Mouse (Mus musculus) liver, embryonic 13.5 days (tissue): ENCODE data around the gene Ptprr. TPM values are rescaled to one million over a fixed set of nuclear protein-coding genes. Genes with fewer than 3 reads are reported as not detected.

Experiments used
- ATAC-seq: fragments of 200-750 bp; cut with Nextera tagmentation; 2 replicates; pipeline ENCODE4 v1.8.0; 2017; ENCODE audit warnings: low read depth, mild to moderate bottlenecking, moderate number of reproducible peaks, moderate library complexity
- DNase-seq: peaks from one replicate; pipeline ENCODE4 v3.0.0; 2022
- H3K27ac ChIP-seq: fragments of 300-500 bp; sonication (generic); 2 replicates; pipeline ENCODE4 v1.5.1; 2015; ENCODE audit warnings: moderate library complexity, mild to moderate bottlenecking, inconsistent platforms
- H3K27me3 ChIP-seq: fragments of 300-500 bp; sonication (generic); 2 replicates; pipeline ENCODE4 v1.6.1; 2015; ENCODE audit warnings: mild to moderate bottlenecking, inconsistent platforms
- H3K36me3 ChIP-seq: fragments of 300-500 bp; sonication (generic); 2 replicates; pipeline ENCODE4 v1.6.1; 2015; ENCODE audit warnings: mild to moderate bottlenecking, inconsistent platforms
- H3K4me1 ChIP-seq: fragments of 300-500 bp; sonication (generic); replicated peaks from 2 replicates; pipeline ENCODE4 v1.6.1; 2015; ENCODE audit warnings: inconsistent platforms
- H3K4me2 ChIP-seq: fragments of 300-500 bp; sonication (generic); 2 replicates; pipeline ENCODE4 v1.6.1; 2015; ENCODE audit warnings: inconsistent platforms, mild to moderate bottlenecking, moderate library complexity
- H3K4me3 ChIP-seq: fragments of 300-500 bp; sonication (generic); replicated peaks from 2 replicates; pipeline ENCODE4 v1.5.1; 2015; ENCODE audit warnings: mild to moderate bottlenecking, inconsistent platforms
- H3K9ac ChIP-seq: fragments of 300-500 bp; sonication (generic); 2 replicates; pipeline ENCODE4 v1.6.1; 2015; ENCODE audit warnings: mild to moderate bottlenecking, inconsistent platforms
- H3K9me3 ChIP-seq: fragments of 300-500 bp; sonication (generic); replicated peaks from 2 replicates; pipeline ENCODE4 v1.6.1; 2016; ENCODE audit warnings: inconsistent platforms
- WGBS: fragments of 180-500 bp; shearing (Covaris S2); methylation state at CpG from one replicate; pipeline ENCODE4 v1.1.7; 2015; ENCODE audit not compliant: insufficient replicate concordance; 5-methylcytosine and 5-hydroxymethylcytosine counted together
- polyA plus RNA-seq: library from polyadenylated mRNA; unstranded; fragments of >200 nt; fragmentation: Nextera tagmentation; extraction: Ambion mirVana; gene quantifications from 2 replicates; pipeline ENCODE4 v1.2.1, GENCODE M21; 2015

The Ptprr gene
- polyA plus RNA-seq, 1 experiment from 2014 or later: 0.14 TPM

DNA sequence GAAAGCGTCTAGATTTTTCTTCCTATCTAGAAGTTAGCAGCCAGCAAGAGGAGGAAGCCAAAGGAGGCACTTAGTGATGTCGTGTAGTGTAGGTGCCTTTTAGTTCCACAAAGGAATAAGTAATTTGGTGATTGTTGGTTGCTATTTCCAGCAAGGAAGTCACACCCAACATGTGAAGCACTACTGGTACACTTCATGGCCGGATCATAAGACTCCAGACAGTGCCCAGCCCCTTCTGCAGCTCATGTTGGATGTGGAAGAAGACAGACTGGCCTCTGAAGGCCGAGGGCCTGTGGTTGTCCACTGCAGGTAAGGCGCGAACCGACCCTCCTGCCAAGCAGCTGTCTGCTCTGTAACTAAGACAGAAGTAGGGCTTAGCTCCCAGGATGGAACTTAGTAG is 234.7 kb downstream of the Ptprr start:
- H3K4me2 ChIP-seq: no peak overlapping the region
- no peak for ATAC-seq
- no peak for DNase-seq
- WGBS: 64% methylated on average over 7 of the region's 7 CpGs
- H3K4me3 ChIP-seq: no peak overlapping the region
- no peaks in the 10 kb centered on the region for H3K9me3 ChIP-seq
- H3K27ac ChIP-seq: no peak overlapping the region
- 0 out of 2 replicates have a peak, but pooled peaks cover 5% of the 10 kb centered on the region for H3K4me1 ChIP-seq
- H3K27me3 ChIP-seq: no peaks in the 10 kb centered on the region
- no peak overlapping the region for H3K9ac ChIP-seq
- no peaks in the 10 kb centered on the region for H3K36me3 ChIP-seq

DNA sequence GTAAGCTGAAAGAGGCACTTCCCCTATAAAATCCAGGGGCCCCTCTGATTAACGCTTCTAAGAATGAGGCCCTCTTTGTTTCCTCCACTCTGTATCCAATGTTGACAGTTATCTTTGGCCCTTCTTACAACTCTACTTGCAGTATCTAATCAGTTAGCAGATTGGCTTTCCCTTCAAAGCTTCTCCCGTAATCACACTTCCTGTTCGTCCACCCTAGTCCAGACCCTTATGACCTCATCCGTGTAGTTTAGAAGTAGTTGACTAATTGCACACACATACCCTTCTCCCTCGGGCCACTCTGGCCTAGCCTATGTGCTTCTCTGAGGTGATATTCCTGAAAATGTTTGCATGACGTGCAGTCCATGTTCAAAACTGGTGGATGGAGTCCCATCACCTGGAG is 236.0 kb downstream of the Ptprr start:
- no peak overlapping the region for H3K4me2 ChIP-seq
- 0 out of 2 replicates have a peak, but pooled peaks cover 5% of the 10 kb centered on the region for H3K4me1 ChIP-seq
- H3K9ac ChIP-seq: no peak overlapping the region
- no peak overlapping the region for H3K27ac ChIP-seq
- no peaks in the 10 kb centered on the region for H3K27me3 ChIP-seq
- peak; percentile 63 for ATAC-seq
- DNase-seq: no peak
- 14% methylated on average over 6 of the region's 6 CpGs for WGBS
- no peaks in the 10 kb centered on the region for H3K36me3 ChIP-seq
- no peak overlapping the region for H3K4me3 ChIP-seq
- H3K9me3 ChIP-seq: no peaks in the 10 kb centered on the region

DNA sequence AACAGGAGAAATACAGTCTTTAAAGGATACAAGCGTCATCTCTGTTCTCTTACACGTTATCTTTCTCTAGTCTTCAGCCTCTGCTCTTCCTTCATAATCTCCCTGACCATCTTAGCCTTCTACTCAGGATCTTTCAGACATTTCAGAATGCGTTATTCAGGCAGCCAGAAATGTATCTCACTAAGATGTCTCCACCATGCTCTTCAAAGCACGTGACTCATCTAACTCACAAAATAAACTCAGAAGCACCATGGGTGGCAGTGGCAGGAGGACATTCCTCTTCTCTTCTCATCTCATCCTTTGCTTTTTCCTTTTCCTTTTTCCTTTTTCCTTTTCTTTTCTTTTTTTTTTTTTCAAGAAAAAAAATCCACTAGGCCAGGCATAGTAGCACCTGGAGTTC is 241.3 kb downstream of the Ptprr start:
- 36% methylated on average over 4 of the region's 4 CpGs for WGBS
- Histone ChIP-seq H3K9me3 (no peaks in the 10 kb centered on the region), H3K27ac (no peak overlapping the region), H3K4me1 (peaks cover 3% of the 10 kb centered on the region; the same call in 1 of the 2 replicates), H3K9ac (no peak overlapping the region), H3K27me3 (no peaks in the 10 kb centered on the region), H3K4me3 (no peak overlapping the region), H3K4me2 (no peak overlapping the region), H3K36me3 (no peaks in the 10 kb centered on the region)
- ATAC-seq: no peak
- DNase-seq: no peak

DNA sequence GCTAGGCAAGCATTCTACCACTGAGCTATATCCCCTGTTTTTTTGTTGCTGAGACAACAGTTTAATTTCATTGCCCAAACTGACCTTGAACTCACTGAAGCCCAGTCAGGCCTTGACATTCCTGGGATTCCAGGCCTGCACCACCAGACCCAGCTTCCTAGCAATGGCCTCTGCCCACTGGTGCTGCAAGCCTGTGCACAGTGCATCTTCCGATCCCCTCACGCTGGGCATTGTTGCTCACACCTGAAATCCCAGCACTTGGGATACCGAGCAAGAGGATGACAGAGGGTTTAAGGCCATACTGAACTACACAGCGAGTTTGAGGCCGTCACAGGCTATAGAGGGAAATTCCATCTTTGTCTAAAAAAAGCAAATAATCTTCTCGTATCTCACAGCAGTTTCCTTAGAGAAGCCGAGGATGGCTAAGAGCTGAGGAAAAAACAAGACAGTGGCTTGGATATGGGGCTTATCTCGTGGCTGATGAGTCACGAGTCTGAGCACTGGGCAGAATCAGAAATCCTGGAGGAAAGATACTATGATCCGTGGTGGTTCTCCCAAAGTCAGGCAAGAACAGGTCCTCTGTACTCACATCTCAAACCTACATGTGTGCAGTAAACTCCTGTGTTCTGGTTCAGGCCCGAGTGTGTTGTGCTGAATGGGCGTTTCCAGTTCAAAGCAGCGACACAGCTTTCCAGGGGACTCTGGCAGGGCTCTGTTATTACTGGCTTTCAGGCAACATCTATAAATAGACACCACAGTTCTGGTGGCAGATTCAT is 242.8 kb downstream of the Ptprr start:
- Histone ChIP-seq H3K27ac (no peak overlapping the region; the same call in 1 of the 2 replicates), H3K27me3 (no peaks in the 10 kb centered on the region)

DNA sequence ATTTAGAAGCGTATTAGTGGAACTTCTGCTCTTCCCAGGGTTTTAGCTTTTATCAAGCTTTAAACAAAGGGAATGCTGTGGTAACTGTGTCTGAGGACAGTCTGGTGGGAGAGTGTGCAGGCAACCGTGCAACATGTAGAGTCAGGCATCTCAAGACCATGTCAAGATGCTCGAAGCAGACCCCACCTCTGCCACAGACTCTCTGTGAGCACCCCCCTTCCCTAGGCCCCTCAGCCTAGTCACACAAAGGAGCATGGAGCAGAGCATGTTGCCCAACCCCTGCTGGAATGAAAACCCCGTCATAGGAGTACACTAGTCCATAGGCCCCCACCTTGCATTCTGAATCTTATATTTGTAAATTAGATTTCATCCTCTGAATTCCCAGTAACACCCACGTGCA is 243.5 kb downstream of the Ptprr start:
- no peak for ATAC-seq
- 65% methylated on average over 5 of the region's 5 CpGs for WGBS
- Histone ChIP-seq H3K4me1 (peaks cover 3% of the 10 kb centered on the region; the same call in 1 of the 2 replicates), H3K36me3 (no peaks in the 10 kb centered on the region), H3K9ac (no peak overlapping the region), H3K4me3 (no peak overlapping the region), H3K27ac (no peak overlapping the region), H3K4me2 (no peak overlapping the region), H3K9me3 (no peaks in the 10 kb centered on the region), H3K27me3 (no peaks in the 10 kb centered on the region)
- DNase-seq: no peak

More for the DNA sequence above, 242.8 kb downstream of the Ptprr start:
- no peak overlapping the region for H3K9ac ChIP-seq
- ATAC-seq (no peak), DNase-seq (no peak)
- no peak overlapping the region for H3K4me3 ChIP-seq
- no peaks in the 10 kb centered on the region for H3K9me3 ChIP-seq
- 34% methylated on average over 13 of the region's 13 CpGs for WGBS
- no peaks in the 10 kb centered on the region for H3K36me3 ChIP-seq
- H3K4me2 ChIP-seq: no peak overlapping the region
- peaks cover 3% of the 10 kb centered on the region; the same call in 1 of the 2 replicates for H3K4me1 ChIP-seq

DNA sequence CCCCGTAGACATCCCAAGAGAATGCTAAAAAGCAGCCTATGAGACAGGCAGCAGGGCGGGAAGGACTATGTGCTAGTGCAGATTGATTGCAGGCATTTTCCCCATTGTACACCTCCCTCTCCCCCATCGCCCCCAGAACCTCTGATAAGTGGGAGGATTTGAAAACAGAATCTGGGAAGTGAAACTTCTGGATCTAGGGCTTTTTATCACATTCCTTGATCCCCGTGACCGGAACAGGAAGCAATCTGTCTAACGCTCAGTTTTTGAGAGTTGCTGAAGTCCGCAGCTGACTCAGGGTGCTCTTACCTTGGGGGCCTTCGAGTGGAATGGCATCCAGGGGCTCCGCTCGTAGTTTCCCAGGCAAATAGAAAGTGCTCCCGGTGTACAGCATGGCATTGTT is 246.5 kb downstream of the Ptprr start:
- no peak for DNase-seq
- H3K4me3 ChIP-seq: no peak overlapping the region
- peaks cover 17% of the 10 kb centered on the region for H3K4me1 ChIP-seq
- ATAC-seq: no peak
- H3K27me3 ChIP-seq: no peaks in the 10 kb centered on the region
- no peaks in the 10 kb centered on the region for H3K9me3 ChIP-seq
- no peaks in the 10 kb centered on the region for H3K36me3 ChIP-seq
- no peak overlapping the region for H3K27ac ChIP-seq
- H3K4me2 ChIP-seq: no peak overlapping the region
- 62% methylated on average over 11 of the region's 11 CpGs for WGBS
- no peak overlapping the region for H3K9ac ChIP-seq

DNA sequence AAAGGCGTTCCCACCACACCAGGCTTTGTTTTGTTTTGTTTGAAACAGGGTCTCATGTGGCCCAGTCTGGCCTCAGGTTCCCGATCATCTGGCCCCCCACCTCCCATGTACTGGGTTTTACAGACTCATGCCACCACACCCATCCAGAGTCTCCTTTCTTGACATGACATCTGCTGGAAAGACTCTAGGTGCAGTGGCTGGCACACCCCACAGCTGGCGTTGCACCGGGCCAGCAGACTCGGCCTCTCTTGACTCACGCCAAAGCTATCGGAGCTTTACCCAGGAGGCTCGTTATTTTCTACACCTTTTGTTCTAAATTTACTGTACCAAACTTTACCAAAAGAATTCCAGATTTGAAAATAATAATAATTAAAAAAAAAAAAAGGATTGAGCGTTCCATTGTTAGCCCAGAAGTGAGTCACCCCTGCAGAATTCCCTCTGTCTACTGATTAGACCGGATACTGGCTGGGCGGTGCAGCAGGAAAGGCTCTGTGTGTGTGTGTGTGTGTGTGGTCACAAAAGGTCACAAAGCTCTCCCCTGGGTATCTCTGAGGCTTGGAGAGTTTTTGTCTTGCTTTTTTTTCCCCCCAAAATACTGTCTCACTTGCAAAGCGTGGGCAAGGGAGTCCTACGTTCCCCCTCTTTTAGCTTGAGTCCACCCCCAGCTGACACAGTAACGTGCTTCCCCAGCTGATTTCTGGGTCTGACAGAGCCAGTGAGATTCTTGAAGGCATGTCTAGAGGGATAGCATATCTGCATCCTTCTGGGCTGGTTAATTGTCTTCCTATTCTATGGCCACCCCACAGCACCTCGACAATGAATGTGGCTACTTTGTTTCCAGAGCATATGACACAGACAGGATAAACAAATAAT is 248.8 kb downstream of the Ptprr start:
- DNase-seq (no peak), ATAC-seq (peak; percentile 57; the same call in 1 of the 2 replicates)
- H3K27me3 ChIP-seq: no peaks in the 10 kb centered on the region
- H3K36me3 ChIP-seq: no peaks in the 10 kb centered on the region
- H3K4me1 ChIP-seq: peaks cover 14% of the 10 kb centered on the region
- H3K4me2 ChIP-seq: no peak overlapping the region
- no peak overlapping the region for H3K4me3 ChIP-seq
- 44% methylated on average over 15 of the region's 15 CpGs for WGBS
- no peak overlapping the region; the same call in 1 of the 2 replicates for H3K27ac ChIP-seq
- H3K9ac ChIP-seq: no peak overlapping the region
- no peaks in the 10 kb centered on the region for H3K9me3 ChIP-seq

DNA sequence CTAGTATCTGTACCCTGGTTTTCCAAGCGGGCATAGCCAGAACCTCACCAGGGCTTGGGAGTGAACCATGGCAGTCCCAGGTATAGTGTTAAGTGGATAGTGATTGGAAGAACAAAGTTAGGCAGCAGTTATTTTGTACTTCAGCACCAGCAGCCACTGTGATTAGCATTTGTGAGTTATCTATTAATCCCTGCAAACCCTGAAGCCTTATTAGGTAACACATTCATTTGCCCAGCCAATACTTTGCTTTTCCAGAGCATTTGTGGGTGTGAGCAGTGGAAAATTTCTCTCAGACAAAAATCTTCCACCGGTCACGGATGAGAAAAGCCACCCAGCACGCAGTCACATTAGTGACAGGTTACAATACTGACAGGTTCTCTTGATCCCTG is 249.4 kb downstream of the Ptprr start:
- 40% methylated on average over 4 of the region's 4 CpGs for WGBS
- no peak overlapping the region for H3K27ac ChIP-seq

DNA sequence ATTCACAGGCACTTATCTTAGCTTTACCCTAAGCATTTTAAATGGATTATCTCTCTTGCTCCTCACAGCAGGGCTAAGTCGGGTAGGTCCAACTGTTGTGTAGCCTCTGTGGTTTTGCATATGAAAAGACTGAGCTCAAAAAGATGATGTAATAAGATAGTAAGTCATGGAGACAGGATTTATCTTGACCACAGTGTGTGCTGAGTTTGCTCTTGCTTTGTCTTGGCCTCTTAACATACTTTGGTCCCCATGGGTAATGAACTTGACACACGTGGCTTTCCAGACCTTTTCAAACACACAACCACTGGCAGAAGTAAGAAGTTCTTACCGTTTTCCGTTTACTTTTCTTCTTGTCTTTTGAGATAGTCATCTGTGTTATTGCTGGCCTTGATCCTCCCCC is 250.3 kb downstream of the Ptprr start:
- no peaks in the 10 kb centered on the region for H3K9me3 ChIP-seq
- no peaks in the 10 kb centered on the region for H3K27me3 ChIP-seq
- no peaks in the 10 kb centered on the region for H3K36me3 ChIP-seq
- no peak overlapping the region for H3K4me2 ChIP-seq
- no peak overlapping the region for H3K9ac ChIP-seq
- WGBS: 39% methylated on average over 4 of the region's 4 CpGs
- peaks cover 14% of the 10 kb centered on the region for H3K4me1 ChIP-seq
- DNase-seq (no peak), ATAC-seq (no peak)
- no peak overlapping the region for H3K4me3 ChIP-seq
- no peak overlapping the region for H3K27ac ChIP-seq

More for the DNA sequence above, 249.4 kb downstream of the Ptprr start:
- ATAC-seq (peak; percentile 45), DNase-seq (no peak)
- Histone ChIP-seq H3K9me3 (no peaks in the 10 kb centered on the region), H3K4me3 (no peak overlapping the region), H3K27me3 (no peaks in the 10 kb centered on the region), H3K4me2 (no peak overlapping the region), H3K4me1 (peaks cover 14% of the 10 kb centered on the region), H3K36me3 (no peaks in the 10 kb centered on the region), H3K9ac (no peak overlapping the region)

DNA sequence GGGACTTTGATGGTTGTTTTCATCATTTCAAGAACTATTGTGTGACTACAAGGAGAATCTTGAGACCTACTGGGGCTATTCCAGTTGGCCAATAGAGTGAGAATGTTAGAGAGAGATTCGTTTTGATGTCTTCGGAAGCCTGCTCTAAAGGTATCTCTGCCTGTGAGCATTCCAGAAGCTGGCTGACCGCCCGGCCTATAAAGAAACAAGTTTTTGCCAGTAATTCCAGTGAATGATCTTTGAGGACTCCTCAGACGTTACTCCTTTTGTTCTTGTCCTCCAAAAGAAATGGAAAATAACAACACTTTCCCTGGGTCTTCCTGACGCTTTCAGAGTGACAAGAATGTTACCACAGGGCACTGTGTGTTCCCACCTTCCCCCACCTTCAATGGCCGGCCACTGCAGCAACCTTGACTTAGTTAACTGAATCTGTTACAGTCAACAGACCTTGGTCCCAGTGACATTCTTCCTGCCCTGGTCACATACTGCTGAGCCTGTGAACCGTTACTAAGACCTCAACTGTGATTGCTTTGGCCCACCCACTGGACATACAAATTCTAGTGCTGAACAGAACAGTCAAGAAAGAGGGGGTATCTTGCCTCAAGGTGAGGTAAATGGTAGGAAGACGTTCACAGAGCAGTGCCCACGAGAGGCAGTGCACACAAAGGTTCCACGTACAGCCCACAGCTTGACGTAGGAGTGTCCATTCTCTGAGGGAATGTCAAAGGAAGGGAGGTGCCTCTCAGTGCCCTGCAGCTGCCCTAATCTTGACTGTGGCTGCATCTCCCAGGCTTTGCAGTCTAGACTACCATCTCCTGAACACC is 252.8 kb downstream of the Ptprr start:
- Histone ChIP-seq H3K9ac (no peak overlapping the region), H3K4me3 (no peak overlapping the region), H3K4me2 (no peak overlapping the region), H3K9me3 (no peaks in the 10 kb centered on the region), H3K27ac (no peak overlapping the region), H3K4me1 (peaks cover 14% of the 10 kb centered on the region), H3K27me3 (no peaks in the 10 kb centered on the region), H3K36me3 (no peaks in the 10 kb centered on the region)
- ATAC-seq (no peak), DNase-seq (no peak)
- WGBS: 58% methylated on average over 12 of the region's 12 CpGs

DNA sequence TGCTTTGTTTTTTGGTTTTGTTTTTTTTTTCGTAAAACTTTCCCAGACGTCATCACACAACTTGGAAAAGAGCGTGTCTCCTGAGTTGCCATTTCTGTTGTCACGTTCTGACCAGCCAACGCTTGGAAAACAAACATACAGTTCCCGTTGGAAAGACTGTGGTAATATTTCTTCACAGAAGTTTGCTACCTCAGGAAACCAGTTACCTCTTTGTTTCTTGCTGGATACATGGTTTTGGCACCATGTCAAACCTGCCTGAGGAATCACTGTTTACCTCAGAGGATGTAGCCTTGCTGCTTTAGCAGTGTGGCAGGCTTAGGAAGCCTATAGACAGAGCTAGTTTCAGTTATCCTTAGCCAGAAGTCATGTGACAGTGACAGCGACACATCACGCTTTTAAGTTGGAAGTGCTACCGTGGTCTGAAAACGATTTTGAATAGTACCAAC is 253.5 kb downstream of the Ptprr start:
- no peak overlapping the region for H3K4me2 ChIP-seq
- ATAC-seq: no peak
- H3K27me3 ChIP-seq: no peaks in the 10 kb centered on the region
- H3K4me1 ChIP-seq: peaks cover 14% of the 10 kb centered on the region
- no peak overlapping the region for H3K9ac ChIP-seq
- H3K36me3 ChIP-seq: no peaks in the 10 kb centered on the region
- no peak overlapping the region for H3K27ac ChIP-seq
- H3K4me3 ChIP-seq: no peak overlapping the region
- no peaks in the 10 kb centered on the region for H3K9me3 ChIP-seq
- no peak for DNase-seq
- WGBS: 71% methylated on average over 10 of the region's 10 CpGs
